Mouse (Mus musculus) left cerebral cortex, postnatal 10 days (tissue): ENCODE measurements around the gene Sccpdh. TPM values are rescaled to one million over a fixed set of nuclear protein-coding genes. Genes with fewer than 3 reads are reported as not detected.
"Not testable (repeated sequence)": the region's sequence is repeated elsewhere in the genome, so short reads cannot be mapped to it uniquely, and the experiment has no call there.

Experiments used
- DNase-seq, 2 experiments: peaks; one replicate each; pipeline ENCODE4 v3.0.0; 2021 to 2022; ENCODE audit warnings: low spot score in 2 of 2, mixed read lengths in 1 of 2; ENCODE audit errors: extremely low spot score in 1 of 2
- intact Hi-C: fragments of 180-260 bp; cut with DNase I; formaldehyde crosslinking; loops from one replicate; pipeline ENCODE4 v1.15.1; 2025
- total RNA-seq, 2 experiments: library from RNA; stranded (reverse); gene quantifications; 2 replicates each; pipeline ENCODE4 v1.2.3; 2021

Gene Sccpdh
- total RNA-seq, 2 experiments from 2014 or later = 68.6 to 68.8 TPM

GRCm38 (mm10) chr1:179713367-179713766, 45.4 kb downstream of the Sccpdh start:
- DNase-seq = no peak
- intact Hi-C loops = no loop called here

GRCm38 (mm10) chr1:179715289-179715688, 47.3 kb downstream of the Sccpdh start:
- intact Hi-C loops, DNase-seq: not testable (repeated sequence)

GRCm38 (mm10) chr1:179715786-179716185, 47.8 kb downstream of the Sccpdh start:
- DNase-seq = no peak
- intact Hi-C loops = no loop called here

GRCm38 (mm10) chr1:179722811-179723469, 54.9 kb downstream of the Sccpdh start:
- no peak for DNase-seq
- intact Hi-C loops = no loop called here

GRCm38 (mm10) chr1:179728661-179729060, 60.7 kb downstream of the Sccpdh start:
- DNase-seq = no peak
- intact Hi-C loops = no loop called here

GRCm38 (mm10) chr1:179731391-179731790, 63.4 kb downstream of the Sccpdh start:
- intact Hi-C loops = loop anchor here (5.0 to 10.0 kb wide), 2 partner anchors 87 to 229 kb away; no protein-coding TSS in a partner anchor
- DNase-seq = no peak

- peak; percentile 53 to 58 for DNase-seq
- intact Hi-C loops = loop anchor here (5.0 to 10.0 kb wide), 2 partner anchors 90 to 232 kb away; no protein-coding TSS in a partner anchor
Measured at GRCm38 (mm10) chr1:179734500-179735474, 66.8 kb downstream of the Sccpdh start.

- no peak for DNase-seq
- intact Hi-C loops = loop anchor here (10.0 kb wide), 1 partner anchor 92 kb away; no protein-coding TSS in a partner anchor
Measured at GRCm38 (mm10) chr1:179736483-179736882, 68.5 kb downstream of the Sccpdh start.

Other genes starting within 250 kb of the Sccpdh start
- 10 to 100 TPM; 20.3 to 30.9 TPM for gene Smyd3, start 150.2 kb upstream of the Sccpdh start, total RNA-seq
- 10 to 100 TPM; 27.4 to 28.1 TPM for gene Tfb2m, start 121.9 kb upstream of the Sccpdh start, total RNA-seq
- gene Cnst, start 121.8 kb upstream of the Sccpdh start, total RNA-seq = 10 to 100 TPM; 30.6 to 30.8 TPM
- under 1 TPM; 0.16 to 0.28 TPM for gene Kif28, start 77.1 kb downstream of the Sccpdh start, total RNA-seq
- not detected for gene Gm10518, start 135.2 kb downstream of the Sccpdh start, total RNA-seq
- gene Ahctf1, start 135.5 kb downstream of the Sccpdh start, total RNA-seq = 10 to 100 TPM; 24.4 to 26.1 TPM